Mouse (Mus musculus) hindbrain, embryonic 10.5 days (tissue): ENCODE measurements at regions not wholly inside any gene's neighbourhood (a gene's known extent, or its start where the extent isn't known, plus 50 kb on each side); places are given as distances from the start of the nearest gene placed in this dataset.

Source experiments
- DNase-seq: peaks from one replicate; pipeline ENCODE4 v3.0.0-alpha.2; 2017; ENCODE audit warnings: low spot score
- H3K27ac ChIP-seq: fragments of 300-500 bp; sonication (generic); 2 replicates; pipeline ENCODE4 v1.5.1; 2016; ENCODE audit warnings: mild to moderate bottlenecking, moderate library complexity
- H3K27me3 ChIP-seq: fragments of 300-500 bp; sonication (generic); 2 replicates; pipeline ENCODE4 v1.6.1; 2016; ENCODE audit warnings: mild to moderate bottlenecking; ENCODE audit not compliant: poor library complexity, insufficient read depth, severe bottlenecking
- H3K36me3 ChIP-seq: fragments of 300-500 bp; sonication (generic); 2 replicates; pipeline ENCODE4 v1.6.1; 2016; ENCODE audit warnings: mild to moderate bottlenecking, moderate library complexity
- H3K4me1 ChIP-seq: fragments of 300-500 bp; sonication (generic); replicated peaks from 2 replicates; pipeline ENCODE4 v1.6.1; 2016; ENCODE audit warnings: mild to moderate bottlenecking
- H3K4me3 ChIP-seq: fragments of 300-500 bp; sonication (generic); 2 replicates; pipeline ENCODE4 v1.5.1; 2016; ENCODE audit warnings: mild to moderate bottlenecking, moderate library complexity
- H3K9me3 ChIP-seq: fragments of 300-500 bp; sonication (generic); 2 replicates; pipeline ENCODE4 v1.6.1; 2016; ENCODE audit warnings: mild to moderate bottlenecking, moderate library complexity
- WGBS: fragments of 180-500 bp; shearing (Covaris S2); methylation state at CpG from one replicate; pipeline ENCODE4 v1.1.7; 2016; 5-methylcytosine and 5-hydroxymethylcytosine counted together

GRCm38 (mm10) chr19:32881443-32881842 is 124.1 kb downstream of the Pten start:
- Histone ChIP-seq H3K27me3 (no peaks in the 10 kb centered on the region), H3K9me3 (no peaks in the 10 kb centered on the region), H3K4me1 (peaks cover 11% of the 10 kb centered on the region; the same call in 1 of the 2 replicates), H3K4me3 (no peak overlapping the region), H3K27ac (no peak overlapping the region), H3K36me3 (no peaks in the 10 kb centered on the region)
- no peak for DNase-seq
- WGBS, result 91% methylated on average over 3 of the region's 3 CpGs

- 71% methylated on average over 3 of the region's 3 CpGs for WGBS
- Histone ChIP-seq H3K27ac (no peak overlapping the region), H3K27me3 (no peaks in the 10 kb centered on the region)
Measured at GRCm38 (mm10) chr19:32884279-32884678, 127.0 kb downstream of the Pten start.

GRCm38 (mm10) chr19:32885481-32886131 is 128.3 kb downstream of the Pten start:
- Histone ChIP-seq H3K27me3 (no peaks in the 10 kb centered on the region), H3K9me3 (no peaks in the 10 kb centered on the region), H3K4me3 (no peak overlapping the region), H3K36me3 (no peaks in the 10 kb centered on the region), H3K27ac (no peak overlapping the region), H3K4me1 (peaks cover 11% of the 10 kb centered on the region; the same call in 1 of the 2 replicates)
- no peak for DNase-seq
- 50% methylated on average over 12 of the region's 12 CpGs for WGBS

More at GRCm38 (mm10) chr19:32884279-32884678, 127.0 kb downstream of the Pten start:
- no peaks in the 10 kb centered on the region for H3K9me3 ChIP-seq
- H3K4me3 ChIP-seq, result no peak overlapping the region
- no peaks in the 10 kb centered on the region for H3K36me3 ChIP-seq
- H3K4me1 ChIP-seq, result peaks cover 11% of the 10 kb centered on the region; the same call in 1 of the 2 replicates
- no peak for DNase-seq

GRCm38 (mm10) chr19:32887190-32887589 is 129.9 kb downstream of the Pten start:
- H3K9me3 ChIP-seq, result no peaks in the 10 kb centered on the region
- DNase-seq, result no peak
- 70% methylated on average over 7 of the region's 7 CpGs for WGBS
- H3K36me3 ChIP-seq, result no peaks in the 10 kb centered on the region
- peaks cover 11% of the 10 kb centered on the region; the same call in 1 of the 2 replicates for H3K4me1 ChIP-seq
- no peak overlapping the region for H3K27ac ChIP-seq
- no peak overlapping the region for H3K4me3 ChIP-seq
- no peaks in the 10 kb centered on the region for H3K27me3 ChIP-seq

- Histone ChIP-seq H3K4me1 (peaks cover 11% of the 10 kb centered on the region; the same call in 1 of the 2 replicates), H3K4me3 (no peak overlapping the region), H3K27ac (no peak overlapping the region), H3K36me3 (no peaks in the 10 kb centered on the region), H3K27me3 (no peaks in the 10 kb centered on the region), H3K9me3 (no peaks in the 10 kb centered on the region)
- WGBS, result 64% methylated on average over 12 of the region's 12 CpGs
- DNase-seq, result no peak
Measured at GRCm38 (mm10) chr19:32888616-32889305, 131.5 kb downstream of the Pten start.

GRCm38 (mm10) chr19:32890801-32891200 is 133.5 kb downstream of the Pten start:
- no peaks in the 10 kb centered on the region for H3K9me3 ChIP-seq
- H3K4me3 ChIP-seq, result no peak overlapping the region
- no peaks in the 10 kb centered on the region for H3K36me3 ChIP-seq
- no peak overlapping the region for H3K27ac ChIP-seq
- peaks cover 6% of the 10 kb centered on the region; the same call in 1 of the 2 replicates for H3K4me1 ChIP-seq
- DNase-seq, result no peak
- WGBS, result 88% methylated on average over 6 of the region's 6 CpGs
- H3K27me3 ChIP-seq, result no peaks in the 10 kb centered on the region

- 87% methylated on average over 5 of the region's 5 CpGs for WGBS
- Histone ChIP-seq H3K36me3 (no peaks in the 10 kb centered on the region), H3K27ac (no peak overlapping the region), H3K4me1 (no peaks in the 10 kb centered on the region), H3K4me3 (no peak overlapping the region), H3K27me3 (no peaks in the 10 kb centered on the region), H3K9me3 (no peaks in the 10 kb centered on the region)
- no peak for DNase-seq
Measured at GRCm38 (mm10) chr19:32892469-32892868, 135.2 kb downstream of the Pten start.

- Histone ChIP-seq H3K27ac (no peak overlapping the region), H3K4me1 (peaks cover 4% of the 10 kb centered on the region; the same call in 1 of the 2 replicates), H3K27me3 (no peaks in the 10 kb centered on the region; the same call in 1 of the 2 replicates), H3K36me3 (no peaks in the 10 kb centered on the region), H3K9me3 (no peaks in the 10 kb centered on the region), H3K4me3 (no peak overlapping the region)
- DNase-seq, result no peak
- 82% methylated on average over 7 of the region's 7 CpGs for WGBS
Measured at GRCm38 (mm10) chr19:32903454-32904108, 146.3 kb downstream of the Pten start.

- Histone ChIP-seq H3K27ac (no peak overlapping the region), H3K4me1 (peaks cover 12% of the 10 kb centered on the region), H3K4me3 (no peak overlapping the region), H3K9me3 (no peaks in the 10 kb centered on the region), H3K27me3 (no peaks in the 10 kb centered on the region; the same call in 1 of the 2 replicates), H3K36me3 (no peaks in the 10 kb centered on the region)
- DNase-seq, result no peak
- WGBS, result 81% methylated on average over 7 of the region's 7 CpGs
Measured at GRCm38 (mm10) chr19:32904517-32904916, 147.2 kb downstream of the Pten start.

GRCm38 (mm10) chr19:32905901-32906431 is 148.7 kb downstream of the Pten start:
- WGBS, result 72% methylated on average over 8 of the region's 8 CpGs
- Histone ChIP-seq H3K27ac (no peak overlapping the region), H3K4me1 (peaks cover 23% of the 10 kb centered on the region), H3K9me3 (no peaks in the 10 kb centered on the region), H3K36me3 (no peaks in the 10 kb centered on the region), H3K4me3 (no peak overlapping the region), H3K27me3 (no peaks in the 10 kb centered on the region; the same call in 1 of the 2 replicates)
- DNase-seq, result no peak

- H3K36me3 ChIP-seq, result no peaks in the 10 kb centered on the region
- no peak for DNase-seq
- peaks cover 23% of the 10 kb centered on the region for H3K4me1 ChIP-seq
- no peaks in the 10 kb centered on the region; the same call in 1 of the 2 replicates for H3K27me3 ChIP-seq
- no peak overlapping the region for H3K4me3 ChIP-seq
- H3K9me3 ChIP-seq, result no peaks in the 10 kb centered on the region
- 74% methylated on average over 5 of the region's 5 CpGs for WGBS
- no peak overlapping the region for H3K27ac ChIP-seq
Measured at GRCm38 (mm10) chr19:32906820-32907219, 149.5 kb downstream of the Pten start.

GRCm38 (mm10) chr19:32910050-32910462 is 152.8 kb downstream of the Pten start:
- no peaks in the 10 kb centered on the region for H3K36me3 ChIP-seq
- no peak overlapping the region for H3K27ac ChIP-seq
- H3K4me1 ChIP-seq, result peaks cover 25% of the 10 kb centered on the region
- H3K9me3 ChIP-seq, result no peaks in the 10 kb centered on the region
- 11% methylated on average over 4 of the region's 4 CpGs for WGBS
- H3K27me3 ChIP-seq, result peaks cover 5% of the 10 kb centered on the region
- no peak overlapping the region for H3K4me3 ChIP-seq
- DNase-seq, result peak; percentile 17
